Comparison of ENCODE assay signal across 8 mouse cellular contexts in the genomic region with DNA sequence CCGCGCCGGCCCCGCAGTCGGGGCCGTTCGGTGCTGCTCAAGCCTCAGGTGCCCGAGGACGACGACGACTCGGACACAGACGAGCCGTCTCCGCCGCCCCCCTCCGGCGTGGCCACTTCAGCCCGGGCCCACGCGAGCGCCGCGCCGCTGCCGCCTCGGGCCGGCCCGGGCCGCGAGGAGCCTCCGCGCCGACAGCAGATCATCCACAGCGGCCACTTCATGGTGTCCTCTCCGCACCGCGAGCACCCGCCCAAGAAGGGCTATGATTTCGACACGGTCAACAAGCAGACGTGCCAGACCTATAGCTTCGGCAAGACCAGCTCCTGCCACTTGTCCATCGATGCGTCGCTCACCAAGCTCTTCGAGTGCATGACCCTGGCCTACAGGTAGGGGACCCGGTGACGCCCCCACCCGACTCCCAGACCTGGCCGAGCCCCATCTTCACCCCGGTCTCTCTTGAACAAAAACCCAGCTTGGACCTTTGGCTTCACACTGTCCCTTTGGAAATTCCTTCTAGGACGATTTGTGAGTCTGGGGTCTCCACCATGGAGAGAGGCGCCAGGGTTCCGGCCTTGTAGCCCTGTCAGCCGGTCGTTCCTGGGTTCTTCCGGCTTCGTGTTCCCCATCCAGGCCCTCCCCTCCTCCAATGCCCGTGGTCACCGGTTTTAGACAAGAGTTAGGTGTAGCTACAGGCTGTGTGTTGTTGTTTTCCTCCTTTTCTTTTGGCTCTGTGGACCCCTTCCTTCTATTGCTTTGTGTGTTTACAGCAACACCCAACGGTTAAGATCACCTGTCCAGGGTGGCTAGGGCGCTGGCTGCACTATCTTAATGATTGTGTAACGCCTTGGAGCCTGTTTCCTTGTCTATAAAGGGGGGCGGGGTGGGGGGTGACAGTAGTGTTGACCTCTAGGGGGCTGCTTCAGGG. TPM values are rescaled to one million over a fixed set of nuclear protein-coding genes. Genes with fewer than 3 reads are reported as not detected.
DNase-seq lines count a peak whose midpoint lies in the region; ATAC-seq and TF ChIP-seq lines count a peak whose summit lies in the region.

No protein-coding gene starts in this region.

- H3K27me3 ChIP-seq in embryonic facial prominence, embryonic 11.5 days (ENCODE audit: control insufficient read depth, insufficient read depth, low read length) = no peaks in the 10 kb centered on the region
- no peaks in the 10 kb centered on the region for H3K27me3 ChIP-seq in hindbrain, embryonic 11.5 days (ENCODE audit: control insufficient read depth, insufficient read depth, low read length)
- H3K27me3 ChIP-seq in lung, embryonic 14.5 days (ENCODE audit: insufficient read depth, low read length) = no peaks in the 10 kb centered on the region

- no peaks in the 10 kb centered on the region; the same call in 1 of the 2 replicates for H3K4me1 ChIP-seq in embryonic facial prominence, embryonic 11.5 days (ENCODE audit: control insufficient read depth, insufficient read depth, low read length)
- H3K4me1 ChIP-seq in hindbrain, embryonic 11.5 days (replicated peaks; ENCODE audit: control insufficient read depth, insufficient read depth, low read length) = peaks cover 9% of the 10 kb centered on the region
- peaks cover 22% of the 10 kb centered on the region for H3K4me1 ChIP-seq in lung, embryonic 14.5 days (ENCODE audit: insufficient read depth)

- H3K36me3 ChIP-seq in embryonic facial prominence, embryonic 11.5 days (replicated peaks; ENCODE audit: control insufficient read depth, insufficient read depth, low read depth, low read length) = no peaks in the 10 kb centered on the region
- no peaks in the 10 kb centered on the region for H3K36me3 ChIP-seq in hindbrain, embryonic 11.5 days (ENCODE audit: control insufficient read depth, insufficient read depth, low read length)
- H3K36me3 ChIP-seq in lung, embryonic 14.5 days (ENCODE audit: insufficient read depth) = no peaks in the 10 kb centered on the region

- WGBS in embryonic facial prominence, embryonic 11.5 days = under 1% methylated on average over 65 of the region's 65 CpGs
- under 1% methylated on average over 61 of the region's 65 CpGs for WGBS in hindbrain, embryonic 11.5 days
- under 1% methylated on average over 65 of the region's 65 CpGs for WGBS in lung, embryonic 14.5 days

- ATAC-seq in embryonic facial prominence, embryonic 11.5 days (replicated peaks; ENCODE audit: insufficient number of reproducible peaks, low FRiP score, low TSS enrichment, low read depth) = peak; percentile 37
- peak; percentile 56 for ATAC-seq in hindbrain, embryonic 11.5 days (ENCODE audit: low FRiP score)
- ATAC-seq in lung, embryonic 14.5 days (ENCODE audit: insufficient read depth) = peak; percentile 19

- H3K9ac ChIP-seq in embryonic facial prominence, embryonic 11.5 days (replicated peaks; ENCODE audit: low read length) = peak overlapping the region; percentile 90
- peak overlapping the region; percentile 93 for H3K9ac ChIP-seq in hindbrain, embryonic 11.5 days (ENCODE audit: low read depth, low read length)
- H3K9ac ChIP-seq in lung, embryonic 14.5 days = peak overlapping the region; percentile 90

- 0 out of 2 replicates have a peak, but pooled peaks have one; percentile 2 for TF ChIP-seq CTCF in lung, embryonic 14.5 days (IDR thresholded peaks at IDR 0.05; ENCODE audit: low read depth)

- DNase-seq in cerebellum, adult 11-12 months = peak; percentile 62
- DNase-seq in cerebellum, adult 18-20 months = no peak
- DNase-seq in CD4-positive, CD25-positive, alpha-beta regulatory T cell, adult 2 months (ENCODE audit: low read depth, low spot score) = peak; percentile 62
- DNase-seq in embryonic facial prominence, embryonic 11.5 days (ENCODE audit: low spot score) = no peak
- DNase-seq in hindbrain, embryonic 11.5 days (ENCODE audit: low spot score) = peak; percentile 50
- DNase-seq in lung, embryonic 14.5 days = peak; percentile 34
- DNase-seq in retina, postnatal 7 days (ENCODE audit: low read depth, low spot score) = peak; percentile 13
- no peak for DNase-seq in ovary, postnatal 14 days (ENCODE audit: low spot score)

- no peaks in the 10 kb centered on the region for H3K9me3 ChIP-seq in embryonic facial prominence, embryonic 11.5 days (replicated peaks; ENCODE audit: control insufficient read depth, low read length)
- no peaks in the 10 kb centered on the region for H3K9me3 ChIP-seq in hindbrain, embryonic 11.5 days (ENCODE audit: control insufficient read depth, low read length)
- no peaks in the 10 kb centered on the region for H3K9me3 ChIP-seq in lung, embryonic 14.5 days (ENCODE audit: low read depth, low read length)

- H3K27ac ChIP-seq in embryonic facial prominence, embryonic 11.5 days (replicated peaks; ENCODE audit: low read depth, low read length) = peak overlapping the region; percentile 59; the same call in 1 of the 2 replicates
- peak overlapping the region; percentile 82 for H3K27ac ChIP-seq in hindbrain, embryonic 11.5 days (ENCODE audit: low read depth, low read length)
- H3K27ac ChIP-seq in lung, embryonic 14.5 days (ENCODE audit: low read depth) = peak overlapping the region; percentile 65; the same call in 1 of the 2 replicates

- H3K4me2 ChIP-seq in embryonic facial prominence, embryonic 11.5 days (ENCODE audit: low read depth, low read length) = peak overlapping the region; percentile 78
- H3K4me2 ChIP-seq in hindbrain, embryonic 11.5 days (replicated peaks; ENCODE audit: low read depth, low read length) = peak overlapping the region; percentile 87
- peak overlapping the region; percentile 93 for H3K4me2 ChIP-seq in lung, embryonic 14.5 days

- peak overlapping the region; percentile 86 for H3K4me3 ChIP-seq in embryonic facial prominence, embryonic 11.5 days (ENCODE audit: low read depth, low read length)
- H3K4me3 ChIP-seq in hindbrain, embryonic 11.5 days (ENCODE audit: low read depth, low read length) = peak overlapping the region; percentile 95
- peak overlapping the region; percentile 92 for H3K4me3 ChIP-seq in lung, embryonic 14.5 days (ENCODE audit: low read depth, low read length)

RNA-seq across cellular contexts. Expression of gene Mlxip, which starts 0.6 kb away (rescaled TPM):
- polyA plus RNA-seq in embryonic facial prominence, embryonic 11.5 days (2014; fragmentation: Nextera tagmentation; extraction: Ambion mirVana) = 13.9 and 14.0 TPM in 2 replicates
- 16.8 and 18.2 TPM in 2 replicates for polyA plus RNA-seq in hindbrain, embryonic 11.5 days (2014; fragmentation: Nextera tagmentation; extraction: Ambion mirVana)
- 27.3 and 27.7 TPM in 2 replicates for polyA plus RNA-seq in lung, embryonic 14.5 days (2014; fragmentation: Nextera tagmentation; extraction: Ambion mirVana)

RNA-seq across cellular contexts. Expression of gene Bcl7a, which starts 51.6 kb away (rescaled TPM):
- polyA plus RNA-seq in embryonic facial prominence, embryonic 11.5 days (2014; fragmentation: Nextera tagmentation; extraction: Ambion mirVana) = 39.0 and 39.5 TPM in 2 replicates
- polyA plus RNA-seq in hindbrain, embryonic 11.5 days (2014; fragmentation: Nextera tagmentation; extraction: Ambion mirVana) = 56.8 and 63.7 TPM in 2 replicates
- 24.9 and 25.0 TPM in 2 replicates for polyA plus RNA-seq in lung, embryonic 14.5 days (2014; fragmentation: Nextera tagmentation; extraction: Ambion mirVana)

Comparison
In these comparisons a context has a peak if more than half of its experiments do, and no peak if none do; other contexts are left out.
1. DNase-seq: peak in cerebellum, adult 11-12 months (single experiment), CD4-positive, CD25-positive, alpha-beta regulatory T cell, adult 2 months (single experiment), hindbrain, embryonic 11.5 days (single experiment), lung, embryonic 14.5 days (single experiment) and retina, postnatal 7 days (single experiment); none in cerebellum, adult 18-20 months (0 of 2), embryonic facial prominence, embryonic 11.5 days (single experiment) and ovary, postnatal 14 days (single experiment).
2. Peak in every context shown above with its lines, with median percentiles within 50 percentile points of each other: ATAC-seq, H3K27ac ChIP-seq, H3K4me2 ChIP-seq, H3K4me3 ChIP-seq and H3K9ac ChIP-seq.